Mouse (Mus musculus): ENCODE results near the gene Mnat1.

Gene Mnat1

GRCm38 (mm10) chr12:73231552-73231951 lies 108.0 kb downstream of the Mnat1 start:
- no peak for DNase-seq (ENCODE audit: low spot score in 2 of 2)

GRCm38 (mm10) chr12:73232586-73232985 lies 109.1 kb downstream of the Mnat1 start:
- no peak for DNase-seq (ENCODE audit: low spot score in 2 of 2)

- DNase-seq (ENCODE audit: low spot score in 2 of 2) = peak; percentile 14 to 55
These were observed 118.4 kb downstream of the Mnat1 start for GRCm38 (mm10) chr12:73241960-73242359.

GRCm38 (mm10) chr12:73245687-73246086 lies 122.2 kb downstream of the Mnat1 start:
- no peak for DNase-seq (ENCODE audit: low spot score in 2 of 2)

- no peak for DNase-seq (ENCODE audit: low spot score in 2 of 2)
These were observed 131.5 kb downstream of the Mnat1 start for GRCm38 (mm10) chr12:73255006-73255405.

GRCm38 (mm10) chr12:73259269-73259668 lies 135.8 kb downstream of the Mnat1 start:
- DNase-seq (ENCODE audit: low spot score in 2 of 2) = no peak

GRCm38 (mm10) chr12:73260339-73260738 lies 136.8 kb downstream of the Mnat1 start:
- DNase-seq (ENCODE audit: low spot score in 2 of 2) = no peak

- no peak for DNase-seq (ENCODE audit: low spot score in 2 of 2)
These were observed 142.0 kb downstream of the Mnat1 start for GRCm38 (mm10) chr12:73265381-73265978.

- DNase-seq (ENCODE audit: low spot score in 2 of 2) = no peak
These were observed 143.1 kb downstream of the Mnat1 start for GRCm38 (mm10) chr12:73266597-73266996.

GRCm38 (mm10) chr12:73268497-73268896 lies 145.0 kb downstream of the Mnat1 start:
- DNase-seq (ENCODE audit: low spot score in 2 of 2) = no peak

GRCm38 (mm10) chr12:73269531-73269930 lies 146.0 kb downstream of the Mnat1 start:
- DNase-seq (ENCODE audit: low spot score in 2 of 2) = no peak

GRCm38 (mm10) chr12:73269933-73270332 lies 146.4 kb downstream of the Mnat1 start:
- DNase-seq (ENCODE audit: low spot score in 2 of 2) = no peak

GRCm38 (mm10) chr12:73274921-73275320 lies 151.4 kb downstream of the Mnat1 start:
- DNase-seq (ENCODE audit: low spot score in 2 of 2) = no peak

- DNase-seq (ENCODE audit: low spot score in 2 of 2) = peak; percentile 88
These were observed 163.0 kb downstream of the Mnat1 start, which contains the start of the genes Trmt5 and Slc38a6 for GRCm38 (mm10) chr12:73286287-73287092. Gene Trmt5, minus strand, starts transcription at chr12:73286710. Gene Slc38a6, plus strand, starts transcription at chr12:73286779.

GRCm38 (mm10) chr12:73287609-73288008 lies 164.1 kb downstream of the Mnat1 start:
- DNase-seq (ENCODE audit: low spot score in 2 of 2) = no peak

GRCm38 (mm10) chr12:73288626-73289025 lies 165.1 kb downstream of the Mnat1 start:
- DNase-seq (ENCODE audit: low spot score in 2 of 2) = no peak

GRCm38 (mm10) chr12:73294884-73295283 lies 171.4 kb downstream of the Mnat1 start:
- no peak for DNase-seq (ENCODE audit: low spot score in 2 of 2)

- no peak for DNase-seq (ENCODE audit: low spot score in 2 of 2)
These were observed 172.1 kb downstream of the Mnat1 start for GRCm38 (mm10) chr12:73295505-73296140.

GRCm38 (mm10) chr12:73298621-73299020 lies 175.1 kb downstream of the Mnat1 start:
- no peak for DNase-seq (ENCODE audit: low spot score in 2 of 2)

GRCm38 (mm10) chr12:73300531-73300930 lies 177.0 kb downstream of the Mnat1 start:
- no peak for DNase-seq (ENCODE audit: low spot score in 2 of 2)

- DNase-seq (ENCODE audit: low spot score in 2 of 2) = no peak
These were observed 181.1 kb downstream of the Mnat1 start for GRCm38 (mm10) chr12:73304636-73305035.

GRCm38 (mm10) chr12:73307750-73308149 lies 184.2 kb downstream of the Mnat1 start:
- no peak for DNase-seq (ENCODE audit: low spot score in 2 of 2)

GRCm38 (mm10) chr12:73308711-73309110 lies 185.2 kb downstream of the Mnat1 start:
- DNase-seq (ENCODE audit: low spot score in 2 of 2) = no peak
